ENCODE assay signal across 8 mouse cellular contexts in the genomic region with DNA sequence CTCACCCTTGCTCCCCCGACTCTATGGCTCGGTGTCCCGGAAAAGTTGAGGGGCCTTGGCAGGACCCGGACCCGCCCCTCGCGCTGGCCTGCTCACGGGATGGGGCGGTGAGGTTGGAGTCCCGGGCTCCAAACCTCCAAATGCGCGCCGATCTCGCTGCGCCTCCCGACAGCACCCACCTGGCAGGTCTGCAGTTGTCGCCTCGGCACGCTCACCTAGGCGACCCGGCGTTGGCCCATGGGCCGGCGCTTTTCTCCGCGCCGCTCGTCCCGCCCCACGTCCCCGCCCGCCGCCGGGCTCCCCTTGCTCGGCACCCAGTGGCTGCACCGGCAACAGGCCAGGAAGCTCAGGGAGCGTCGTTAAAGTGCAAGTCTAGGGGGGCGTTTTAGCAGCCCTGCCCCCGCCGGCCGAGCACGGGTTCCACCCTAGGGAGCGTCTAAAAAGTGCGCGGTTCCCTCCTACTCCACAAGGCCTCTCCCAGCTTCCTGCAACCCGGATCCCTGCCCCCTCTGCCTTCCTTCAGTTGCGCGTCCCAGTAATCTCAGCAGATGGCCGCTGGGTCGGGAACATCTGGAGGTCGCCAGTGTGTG. TPM values are rescaled to one million over a fixed set of nuclear protein-coding genes. Genes with fewer than 3 reads are reported as not detected.
DNase-seq lines count a peak whose midpoint lies in the region; ATAC-seq and TF ChIP-seq lines count a peak whose summit lies in the region.

Gene Tsku (minus strand): TSS at position 266 of the 590 bp plus-strand sequence.

- no peak for TF ChIP-seq CTCF in cortical plate, adult 2 months (IDR thresholded peaks at IDR 0.05; ENCODE audit: extremely low read depth, insufficient read depth, low read length)

- H3K27ac ChIP-seq in cortical plate, adult 2 months (ENCODE audit: insufficient read depth, low read length) = no peak within 1 kb of the TSS

- H3K4me1 ChIP-seq in cortical plate, adult 2 months (ENCODE audit: control insufficient read depth, insufficient read depth, low read length) = no peaks in the 10 kb centered on the region

- H3K4me3 ChIP-seq in cortical plate, adult 2 months (ENCODE audit: insufficient read depth, low read length) = peak within 1 kb of the TSS; percentile 38

- ATAC-seq in megakaryocyte, adult 5-6 weeks (ENCODE audit: poor library complexity, severe bottlenecking) = 0 out of 2 replicates have a peak, but pooled peaks have one; percentile 28

- no peak for TF ChIP-seq POLR2A in cortical plate, adult 2 months (IDR thresholded peaks at IDR 0.05; ENCODE audit: extremely low read depth, insufficient read depth, low read length)

- DNase-seq in adipocyte (ENCODE audit: low spot score) = peak; percentile 92
- peak; percentile 94 for DNase-seq in gastrocnemius, postnatal 10 days
- peak; percentile 92 for DNase-seq in hindlimb bud, embryonic 11.5 days (ENCODE audit: extremely low spot score, low read depth, low spot score)
- DNase-seq in left cerebral cortex, adult 9 months (ENCODE audit: low spot score in 2 of 2) = peak; percentile 48 to 78
- peak; percentile 73 for DNase-seq in right cerebral cortex, postnatal 25 days
- DNase-seq in c-Kit-positive CD71-positive TER-119-positive erythroid progenitor cells, embryonic 14.5 days (ENCODE audit: low spot score) = no peak

RNA-seq across cellular contexts. Expression of gene Tsku, which starts in this region (rescaled TPM):
- polyA plus RNA-seq in cortical plate, adult 2 months (2012; rRNA removed) = 2.2 and 3.1 TPM in 2 replicates
- total RNA-seq in gastrocnemius, postnatal 10 days (2021) = 1 to 10 TPM; 4.6 to 8.9 TPM
- total RNA-seq in megakaryocyte, adult 5-6 weeks (2015) = not detected in 2 replicates
- 0.07 and 0.37 TPM in 2 replicates for total RNA-seq in megakaryocyte, adult 5-6 weeks (2017)

Comparison
In these comparisons a context has a peak if more than half of its experiments do, and no peak if none do; other contexts are left out.
1. RNA of gene Tsku (total RNA-seq): 4.6 to 8.9 TPM in gastrocnemius, postnatal 10 days; 0.07 to 0.37 TPM in megakaryocyte, adult 5-6 weeks; every median in the first group is over 4 times any median in the second.
2. Peak in ATAC-seq in megakaryocyte, adult 5-6 weeks; RNA of the gene not detected or under 1 TPM.